Mouse (Mus musculus) lung, postnatal 14 days (tissue): ENCODE measurements around the gene Txk.

Experiments
- DNase-seq: peaks from one replicate; pipeline ENCODE4 v3.0.0; 2021

Gene Txk

GRCm38 (mm10) chr5:72681451-72681850 lies 71.1 kb downstream of the Txk start:
- DNase-seq, result no peak

GRCm38 (mm10) chr5:72674994-72675542 lies 77.5 kb downstream of the Txk start:
- no peak for DNase-seq

- DNase-seq, result no peak
Observed at GRCm38 (mm10) chr5:72671017-72671699, 81.4 kb downstream of the Txk start.

- DNase-seq, result no peak
Observed at GRCm38 (mm10) chr5:72668351-72668750, 84.2 kb downstream of the Txk start.

- DNase-seq, result no peak
Observed at GRCm38 (mm10) chr5:72666428-72666827, 86.1 kb downstream of the Txk start.

- peak; percentile 69 for DNase-seq
Observed at GRCm38 (mm10) chr5:72665281-72665680, 87.3 kb downstream of the Txk start.

- no peak for DNase-seq
Observed at GRCm38 (mm10) chr5:72664854-72665253, 87.7 kb downstream of the Txk start.

GRCm38 (mm10) chr5:72664126-72664525 lies 88.5 kb downstream of the Txk start:
- no peak for DNase-seq

- DNase-seq, result no peak
Observed at GRCm38 (mm10) chr5:72661051-72661781, 91.4 kb downstream of the Txk start.

- no peak for DNase-seq
Observed at GRCm38 (mm10) chr5:72658375-72658774, 94.2 kb downstream of the Txk start.

- DNase-seq, result no peak
Observed at GRCm38 (mm10) chr5:72656270-72656791, 96.2 kb downstream of the Txk start.

GRCm38 (mm10) chr5:72653068-72653674 lies 99.4 kb downstream of the Txk start:
- no peak for DNase-seq

GRCm38 (mm10) chr5:72648987-72649735 lies 103.4 kb downstream of the Txk start:
- DNase-seq, result no peak

- no peak for DNase-seq
Observed at GRCm38 (mm10) chr5:72647958-72648595, 104.5 kb downstream of the Txk start.

GRCm38 (mm10) chr5:72647418-72647907 lies 105.1 kb downstream of the Txk start, which contains the start of gene Nipal1:
Nipal1 (plus strand) TSS chr5:72647795.
- DNase-seq, result peak; percentile 65

GRCm38 (mm10) chr5:72646996-72647395 lies 105.6 kb downstream of the Txk start:
- DNase-seq, result no peak

- peak; percentile 13 for DNase-seq
Observed at GRCm38 (mm10) chr5:72646131-72646530, 106.4 kb downstream of the Txk start.
